Mouse (Mus musculus) ZHBTc4 (cell line): ENCODE measurements at regions not wholly inside any gene's neighbourhood (a gene's known extent, or its start where the extent isn't known, plus 50 kb on each side); places are given as distances from the start of the nearest gene placed in this dataset.

Experiments
- DNase-seq: peaks from one replicate; pipeline ENCODE4 v3.0.0-alpha.2; 2011; ENCODE audit warnings: low read depth, low spot score

- DNase-seq: no peak
These were observed 577.3 kb upstream of the Arrdc4 start for GRCm38 (mm10) chr7:69326311-69326710.

- no peak for DNase-seq
These were observed 528.1 kb upstream of the Arrdc4 start for GRCm38 (mm10) chr7:69277056-69277705.

GRCm38 (mm10) chr7:69276376-69277055, 527.5 kb upstream of the Arrdc4 start:
- DNase-seq: no peak

DNA sequence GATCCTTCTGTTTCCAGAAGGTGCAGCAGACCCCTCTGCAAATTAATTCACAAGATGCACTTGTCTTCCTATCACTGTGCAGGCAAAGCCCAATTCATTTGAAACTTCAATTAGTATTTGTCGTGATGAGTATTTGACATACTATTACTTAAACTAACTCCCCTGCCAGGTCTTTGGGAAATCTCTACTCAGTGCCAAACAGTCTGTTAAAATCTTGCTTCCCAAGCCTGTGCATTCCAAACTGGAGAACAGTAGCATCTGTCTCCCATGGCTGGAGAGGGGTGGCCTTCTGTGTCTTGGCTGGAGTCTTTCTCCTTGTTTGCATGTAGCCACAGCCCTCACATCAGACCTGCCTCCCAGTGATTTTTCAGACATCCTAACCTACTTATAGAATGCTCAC, 524.6 kb upstream of the Arrdc4 start:
- no peak for DNase-seq

GRCm38 (mm10) chr7:69244519-69244918, 495.5 kb upstream of the Arrdc4 start:
- peak; percentile 10 for DNase-seq

DNA sequence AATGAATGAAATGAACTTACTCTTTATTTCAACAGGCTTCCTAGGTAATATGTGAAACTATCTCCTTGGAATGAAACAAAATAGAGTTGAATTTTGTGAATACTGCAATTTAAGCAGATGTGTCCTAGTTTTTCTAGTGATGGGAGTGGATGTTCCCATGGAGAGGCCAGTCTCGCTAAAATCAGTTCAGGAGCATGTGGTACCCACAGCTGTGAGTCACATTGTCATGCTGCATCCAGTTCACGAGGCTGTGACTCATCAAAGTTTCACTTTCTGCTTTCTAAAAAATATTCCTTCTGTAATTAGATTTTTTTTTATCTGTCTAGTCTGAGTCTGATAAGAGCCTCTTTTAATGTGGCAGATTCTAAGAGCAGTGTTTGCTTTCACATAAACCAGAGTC, 484.3 kb upstream of the Arrdc4 start:
- DNase-seq: no peak

- no peak for DNase-seq
These were observed 468.8 kb upstream of the Arrdc4 start for GRCm38 (mm10) chr7:69217871-69218270.
